ENCODE assay signal across 9 mouse cellular contexts in genomic region chr11:94992754-94993606, GRCm38 (mm10). TPM values are rescaled to one million over a fixed set of nuclear protein-coding genes. Genes with fewer than 3 reads are reported as not detected.
A peak's percentile ranks its signal among the peaks of the same experiment; 100 is the strongest.
DNase-seq lines count a peak whose midpoint lies in the region; ATAC-seq and TF ChIP-seq lines count a peak whose summit lies in the region.
"Had no signal": no experiment of that assay in that cellular context is flagged by ENCODE, and none has a peak within 500 bp of the region (broad histone marks: within the 10 kb centered on the region; RNA-seq: fewer than 3 reads in every experiment).

No protein-coding gene starts in this region.

- peak overlapping the region; percentile 84; the same call in 1 of the 2 replicates for H3K9ac ChIP-seq in CH12.LX (ENCODE audit: insufficient read depth, low read depth)
- peak overlapping the region; percentile 86 for H3K9ac ChIP-seq in kidney, embryonic 15.5 days

- in situ Hi-C loops in CH12.LX (cut with MboI; ENCODE audit: low pct_ligation_motif_present, low pct_unique_long_range_greater_than_20kb, low sequenced_read_pairs): no loop called here

- dilution Hi-C loops in CH12.LX (cut with MboI; ENCODE audit: extremely low pct_ligation_motif_present, extremely low pct_unique_long_range_greater_than_20kb, low sequenced_read_pairs): no loop called here

- DNase-seq in 3134 (ENCODE audit: extremely low read depth, insufficient read length, low spot score) (peak; percentile 77), CH12.LX (ENCODE audit: extremely low read depth) (no peak)
- peak; percentile 56 for DNase-seq in embryo, embryonic 11 days
- peak; percentile 60 to 73 for DNase-seq in heart, adult 9 months (ENCODE audit: low spot score in 2 of 2)
- peak; percentile 57 for DNase-seq in lung, postnatal 14 days
- peak; percentile 64 to 76 for DNase-seq in spleen, postnatal 4 days (ENCODE audit: low spot score in 2 of 2)
- DNase-seq in layer of hippocampus, adult 8-10 months (ENCODE audit: low spot score in 2 of 2): no peak

- peak overlapping the region; percentile 19 to 78 (median 65) for H3K4me3 ChIP-seq in CH12.LX (replicated peaks in 1 of 3; ENCODE audit: low read depth in 2 of 3, low read length in 2 of 3, poor library complexity in 1 of 3)
- H3K4me3 ChIP-seq in kidney, embryonic 15.5 days (replicated peaks): peak overlapping the region; percentile 88

- under 1% methylated on average over 22 of the region's 22 CpGs for WGBS in kidney, embryonic 15.5 days

- H3K36me3 ChIP-seq in CH12.LX (replicated peaks in 1 of 2; ENCODE audit: control insufficient read depth in 1 of 2, insufficient read depth in 1 of 2, low read length in 1 of 2): peaks cover 15 to 38% of the 10 kb centered on the region in 2 experiments
- H3K36me3 ChIP-seq in kidney, embryonic 15.5 days: peaks cover 30% of the 10 kb centered on the region

- H3K9me3 ChIP-seq in CH12.LX (replicated peaks; ENCODE audit: low read length): no peaks in the 10 kb centered on the region
- no peaks in the 10 kb centered on the region for H3K9me3 ChIP-seq in kidney, embryonic 15.5 days (replicated peaks)

- peaks cover 25 to 57% of the 10 kb centered on the region in 2 experiments for H3K4me1 ChIP-seq in CH12.LX (ENCODE audit: control insufficient read depth in 1 of 2, insufficient read depth in 2 of 2)
- H3K4me1 ChIP-seq in kidney, embryonic 15.5 days: peaks cover 75% of the 10 kb centered on the region

- peaks cover 3% of the 10 kb centered on the region for H3K27me3 ChIP-seq in CH12.LX (replicated peaks)
- H3K27me3 ChIP-seq in kidney, embryonic 15.5 days: no peaks in the 10 kb centered on the region

- ATAC-seq in kidney, embryonic 15.5 days (replicated peaks; ENCODE audit: low FRiP score): 0 out of 2 replicates have a peak, but pooled peaks have one; percentile 22

- TF ChIP-seq CTCF in CH12.LX (conservative IDR thresholded peaks at IDR 0.05 in 1 of 2, IDR thresholded peaks at IDR 0.05 in 1 of 2; ENCODE audit: low read depth in 2 of 2, low read length in 2 of 2): no peak

- H3K79me2 ChIP-seq in CH12.LX (replicated peaks; ENCODE audit: control insufficient read depth, extremely low read depth, insufficient read depth, poor library complexity, severe bottlenecking): 0 out of 2 replicates have a peak, but pooled peaks cover 3% of the 10 kb centered on the region

- no peak for TF ChIP-seq RAD21 in CH12.LX (IDR thresholded peaks at IDR 0.05; ENCODE audit: low read depth, low read length)

- peak; percentile 76 for TF ChIP-seq EP300 in CH12.LX (IDR thresholded peaks at IDR 0.05; ENCODE audit: low read length)

- no peak overlapping the region for H3K27ac ChIP-seq in CH12.LX (ENCODE audit: insufficient read depth, low read depth)
- peak overlapping the region; percentile 96 for H3K27ac ChIP-seq in kidney, embryonic 15.5 days

- TF ChIP-seq POLR2A in CH12.LX (IDR thresholded peaks at IDR 0.05; ENCODE audit: low read depth, low read length): no peak

- peak overlapping the region; percentile 72 for H3K4me2 ChIP-seq in CH12.LX (ENCODE audit: insufficient read depth, low read depth, poor library complexity, severe bottlenecking)
- H3K4me2 ChIP-seq in kidney, embryonic 15.5 days: peak overlapping the region; percentile 98

TF ChIP-seq in CH12.LX, 34 proteins besides CTCF, POLR2A, EP300 and RAD21:
- TF ChIP-seq KAT2A (IDR thresholded peaks at IDR 0.05; ENCODE audit: insufficient replicate concordance, low read length) (no peak), BHLHE40 (IDR thresholded peaks at IDR 0.05; ENCODE audit: low read depth, low read length) (peak; percentile 16; the same call in 1 of the 2 replicates), POLR2AphosphoS2 (IDR thresholded peaks at IDR 0.05; ENCODE audit: low read depth, low read length) (no peak), MAZ (IDR thresholded peaks at IDR 0.05; ENCODE audit: low read depth, low read length) (0 out of 2 replicates have a peak, but pooled peaks have one; percentile 17), JUND (conservative IDR thresholded peaks at IDR 0.05; ENCODE audit: low read depth, low read length) (no peak), JUN (IDR thresholded peaks at IDR 0.05; ENCODE audit: insufficient read depth, low read depth, low read length) (no peak), ZC3H11A (IDR thresholded peaks at IDR 0.05; ENCODE audit: low read depth, low read length) (no peak), ELF1 (IDR thresholded peaks at IDR 0.05; ENCODE audit: low read depth, low read length) (0 out of 2 replicates have a peak, but pooled peaks have one; percentile 30), NELFE (IDR thresholded peaks at IDR 0.05; ENCODE audit: low read depth, low read length) (no peak), MEF2A (IDR thresholded peaks at IDR 0.05; ENCODE audit: borderline replicate concordance, low read depth, low read length) (no peak), CHD2 (IDR thresholded peaks at IDR 0.05; ENCODE audit: low read length) (0 out of 2 replicates have a peak, but pooled peaks have one; percentile 34), IRF4 (IDR thresholded peaks at IDR 0.05; ENCODE audit: low read depth, low read length) (peak; percentile 80), SIN3A (IDR thresholded peaks at IDR 0.05; ENCODE audit: low read length) (peak; percentile 38), HCFC1 (IDR thresholded peaks at IDR 0.05; ENCODE audit: low read depth, low read length) (no peak), SMC3 (IDR thresholded peaks at IDR 0.05; ENCODE audit: low read depth, low read length) (no peak), ZNF384 (IDR thresholded peaks at IDR 0.05; ENCODE audit: low read depth, low read length) (no peak), TBP (conservative IDR thresholded peaks at IDR 0.05; ENCODE audit: low read depth, low read length) (no peak), PAX5 (IDR thresholded peaks at IDR 0.05; ENCODE audit: low read length) (no peak), UBTF (IDR thresholded peaks at IDR 0.05; ENCODE audit: low read depth, low read length) (no peak), MYC (IDR thresholded peaks at IDR 0.05; ENCODE audit: low read depth, low read length) (no peak), MXI1 (IDR thresholded peaks at IDR 0.05; ENCODE audit: low read depth, low read length) (peak; percentile 4; the same call in 1 of the 2 replicates), USF2 (conservative IDR thresholded peaks at IDR 0.05; ENCODE audit: low read depth, low read length) (no peak), RCOR1 (conservative IDR thresholded peaks at IDR 0.05; ENCODE audit: low read depth, low read length) (no peak; the same call in 1 of the 2 replicates), ZKSCAN1 (IDR thresholded peaks at IDR 0.05; ENCODE audit: borderline replicate concordance, low read depth, low read length) (no peak), E2F4 (IDR thresholded peaks at IDR 0.05; ENCODE audit: insufficient replicate concordance, low read depth, low read length) (no peak), TCF12 (IDR thresholded peaks at IDR 0.05; ENCODE audit: low read depth, low read length) (peak; percentile 32), NRF1 (IDR thresholded peaks at IDR 0.05; ENCODE audit: low read depth, low read length) (no peak), MAFK (IDR thresholded peaks at IDR 0.05; ENCODE audit: insufficient replicate concordance, low read length) (no peak), ETS1 (conservative IDR thresholded peaks at IDR 0.05; ENCODE audit: low read depth, low read length) (no peak), CHD1 (IDR thresholded peaks at IDR 0.05; ENCODE audit: low read depth, low read length) (no peak), USF1 (IDR thresholded peaks at IDR 0.05; ENCODE audit: low read depth, low read length) (peak; percentile 40), MAX (IDR thresholded peaks at IDR 0.05; ENCODE audit: low read length) (peak; percentile 41; the same call in 1 of the 2 replicates), GABPA (IDR thresholded peaks at IDR 0.05; ENCODE audit: insufficient replicate concordance, low read depth, low read length) (no peak), ZMIZ1 (IDR thresholded peaks at IDR 0.05; ENCODE audit: low read depth, low read length) (no peak)

RNA-seq across cellular contexts. Expression of gene Ppp1r9b, which starts 2.1 kb away (rescaled TPM):
- total RNA-seq in CH12.LX (2012; rRNA removed): 21.2 and 21.8 TPM in 2 replicates
- 5.7 and 7.8 TPM in 2 replicates for total RNA-seq in CH12.LX (2014; rRNA removed)
- polyA plus RNA-seq in CH12.LX (2012; ENCODE audit: insufficient read length, low read depth): 20.3 and 21.2 TPM in 2 replicates
- polyA plus RNA-seq in kidney, embryonic 15.5 days (2015; fragmentation: Nextera tagmentation; extraction: Ambion mirVana): 10.0 and 10.6 TPM in 2 replicates
- total RNA-seq in layer of hippocampus, adult 8-10 months (2022): 100 to 1,000 TPM; 819 to 832 (median 829) TPM

RNA-seq across cellular contexts. Expression of gene Samd14, which starts 16.7 kb away (rescaled TPM):
- total RNA-seq in CH12.LX (2012; rRNA removed) (0.04 and 0.17 TPM in 2 replicates), CH12.LX (2014; rRNA removed) (0.07 TPM in 1 of 2 replicates, not detected in the other)
- not detected in 2 replicates for polyA plus RNA-seq in CH12.LX (2012; ENCODE audit: insufficient read length, low read depth)
- 16.9 and 21.2 TPM in 2 replicates for polyA plus RNA-seq in kidney, embryonic 15.5 days (2015; fragmentation: Nextera tagmentation; extraction: Ambion mirVana)
- 10 to 100 TPM; 33.9 to 40.0 (median 36.4) TPM for total RNA-seq in layer of hippocampus, adult 8-10 months (2022)

RNA-seq across cellular contexts. Expression of gene Sgca, which starts 16.9 kb away (rescaled TPM):
- 0.08 and 0.34 TPM in 2 replicates for total RNA-seq in CH12.LX (2012; rRNA removed)
- total RNA-seq in CH12.LX (2014; rRNA removed): not detected in 2 replicates
- polyA plus RNA-seq in CH12.LX (2012; ENCODE audit: insufficient read length, low read depth): 0.39 and 0.45 TPM in 2 replicates
- polyA plus RNA-seq in kidney, embryonic 15.5 days (2015; fragmentation: Nextera tagmentation; extraction: Ambion mirVana): 1.2 and 1.7 TPM in 2 replicates
- under 1 TPM in 2 of 4 experiments, not detected in 2; 0.23 to 0.56 TPM for total RNA-seq in layer of hippocampus, adult 8-10 months (2022)

RNA-seq across cellular contexts. Expression of gene Hils1, which starts 25.6 kb away (rescaled TPM):
- total RNA-seq in CH12.LX (2012; rRNA removed): not detected in 2 replicates
- not detected in 2 replicates for total RNA-seq in CH12.LX (2014; rRNA removed)
- not detected in 2 replicates for polyA plus RNA-seq in CH12.LX (2012; ENCODE audit: insufficient read length, low read depth)
- polyA plus RNA-seq in kidney, embryonic 15.5 days (2015; fragmentation: Nextera tagmentation; extraction: Ambion mirVana): not detected in 2 replicates
- total RNA-seq in layer of hippocampus, adult 8-10 months (2022): not detected
- total RNA-seq: layer of hippocampus, postnatal 25 days had no signal

RNA-seq across cellular contexts. Expression of gene Pdk2, which starts 48.2 kb away (rescaled TPM):
- total RNA-seq in CH12.LX (2012; rRNA removed) (not detected in 2 replicates), CH12.LX (2014; rRNA removed) (not detected in 2 replicates)
- polyA plus RNA-seq in CH12.LX (2012; ENCODE audit: insufficient read length, low read depth): not detected in 2 replicates
- 49.4 and 56.2 TPM in 2 replicates for polyA plus RNA-seq in kidney, embryonic 15.5 days (2015; fragmentation: Nextera tagmentation; extraction: Ambion mirVana)
- total RNA-seq in layer of hippocampus, adult 8-10 months (2022): 100 to 1,000 TPM; 116 to 134 (median 123) TPM

Comparison
In these comparisons a context has a peak if more than half of its experiments do, and no peak if none do; other contexts are left out.
1. DNase-seq: peak in 3134 (single experiment), embryo, embryonic 11 days (single experiment), heart, adult 9 months (2 of 2), lung, postnatal 14 days (single experiment) and spleen, postnatal 4 days (2 of 2); none in CH12.LX (single experiment) and layer of hippocampus, adult 8-10 months (0 of 2).
2. RNA of gene Ppp1r9b, which starts 2.1 kb away (total RNA-seq): 819 to 832 TPM in layer of hippocampus, adult 8-10 months; 5.7 to 21.8 TPM in CH12.LX; every median in the first group is over 10 times any median in the second.
3. RNA of gene Samd14, which starts 16.7 kb away (total RNA-seq): 33.9 to 40.0 TPM in layer of hippocampus, adult 8-10 months; 0.04 to 0.17 TPM in CH12.LX; every median in the first group is over 10 times any median in the second.